Mouse (Mus musculus): ENCODE data around the gene Btn2a2. TPM values are rescaled to one million over a fixed set of nuclear protein-coding genes. Genes with fewer than 3 reads are reported as not detected.

Btn2a2 gene
- total RNA-seq, 2 experiments from 2014 or later = 0.49 to 0.52 TPM

- Histone ChIP-seq H3K27ac (no peak overlapping the region), H3K4me3 (no peak overlapping the region)
- no peak for TF ChIP-seq CTCF (conservative IDR thresholded peaks at IDR 0.05)
- no peak for DNase-seq (ENCODE audit: low spot score in 2 of 2)
Measured at GRCm38 (mm10) chr13:23501511-23501910, 12.9 kb upstream of the Btn2a2 start.

GRCm38 (mm10) chr13:23500424-23501200 is 12.0 kb upstream of the Btn2a2 start:
- Histone ChIP-seq H3K27ac (no peak overlapping the region), H3K4me3 (no peak overlapping the region)
- DNase-seq (ENCODE audit: low spot score in 2 of 2) = peak; percentile 57 to 74
- TF ChIP-seq CTCF (conservative IDR thresholded peaks at IDR 0.05) = no peak

- no peak for DNase-seq (ENCODE audit: low spot score in 2 of 2)
- TF ChIP-seq CTCF (conservative IDR thresholded peaks at IDR 0.05) = no peak
- H3K4me3 ChIP-seq = no peak overlapping the region
- H3K27ac ChIP-seq = no peak overlapping the region
Measured at GRCm38 (mm10) chr13:23499943-23500342, 11.3 kb upstream of the Btn2a2 start.

GRCm38 (mm10) chr13:23498653-23499052 is 10.0 kb upstream of the Btn2a2 start:
- TF ChIP-seq CTCF (conservative IDR thresholded peaks at IDR 0.05) = no peak
- peak overlapping the region; percentile 39 for H3K4me3 ChIP-seq
- DNase-seq (ENCODE audit: low spot score in 2 of 2) = no peak
- H3K27ac ChIP-seq = no peak overlapping the region

GRCm38 (mm10) chr13:23497656-23498321 is 9.1 kb upstream of the Btn2a2 start:
- H3K27ac ChIP-seq = no peak overlapping the region
- TF ChIP-seq CTCF (conservative IDR thresholded peaks at IDR 0.05) = no peak
- peak overlapping the region; percentile 39 for H3K4me3 ChIP-seq
- DNase-seq (ENCODE audit: low spot score in 2 of 2) = peak in 1 of 2 experiments; percentile 51

GRCm38 (mm10) chr13:23495526-23495925 is 6.9 kb upstream of the Btn2a2 start:
- Histone ChIP-seq H3K27ac (no peak overlapping the region), H3K4me3 (no peak overlapping the region)
- no peak for TF ChIP-seq CTCF (conservative IDR thresholded peaks at IDR 0.05)
- no peak for DNase-seq (ENCODE audit: low spot score in 2 of 2)

GRCm38 (mm10) chr13:23491990-23492389 is 3.3 kb upstream of the Btn2a2 start:
- DNase-seq (ENCODE audit: low spot score in 2 of 2) = no peak
- H3K4me3 ChIP-seq = peak overlapping the region; percentile 17; the same call in 1 of the 2 replicates
- no peak for TF ChIP-seq CTCF (conservative IDR thresholded peaks at IDR 0.05)
- H3K27ac ChIP-seq = no peak overlapping the region

- H3K4me3 ChIP-seq = no peak overlapping the region
- DNase-seq (ENCODE audit: low spot score in 2 of 2) = no peak
- TF ChIP-seq CTCF (conservative IDR thresholded peaks at IDR 0.05) = no peak
- no peak overlapping the region for H3K27ac ChIP-seq
Measured at GRCm38 (mm10) chr13:23491263-23491662, 2.6 kb upstream of the Btn2a2 start.

- Histone ChIP-seq H3K27ac (no peak overlapping the region), H3K4me3 (no peak overlapping the region)
- no peak for TF ChIP-seq CTCF (conservative IDR thresholded peaks at IDR 0.05)
- no peak for DNase-seq (ENCODE audit: low spot score in 2 of 2)
Measured at GRCm38 (mm10) chr13:23490863-23491262, 2.2 kb upstream of the Btn2a2 start.

- Histone ChIP-seq H3K27ac (no peak overlapping the region), H3K4me3 (no peak overlapping the region)
- DNase-seq (ENCODE audit: low spot score in 2 of 2) = no peak
- TF ChIP-seq CTCF (conservative IDR thresholded peaks at IDR 0.05) = no peak
Measured at GRCm38 (mm10) chr13:23485271-23485670, 3.4 kb downstream of the Btn2a2 start.

- Histone ChIP-seq H3K4me3 (no peak overlapping the region), H3K27ac (no peak overlapping the region)
- no peak for DNase-seq (ENCODE audit: low spot score in 2 of 2)
- TF ChIP-seq CTCF (conservative IDR thresholded peaks at IDR 0.05) = no peak
Measured at GRCm38 (mm10) chr13:23483153-23483552, 5.5 kb downstream of the Btn2a2 start.

GRCm38 (mm10) chr13:23475658-23476057 is 13.0 kb downstream of the Btn2a2 start:
- Histone ChIP-seq H3K4me3 (no peak overlapping the region), H3K27ac (no peak overlapping the region)
- DNase-seq (ENCODE audit: low spot score in 2 of 2) = no peak
- no peak for TF ChIP-seq CTCF (conservative IDR thresholded peaks at IDR 0.05)

GRCm38 (mm10) chr13:23466911-23467310 is 21.7 kb downstream of the Btn2a2 start:
- TF ChIP-seq CTCF (conservative IDR thresholded peaks at IDR 0.05) = no peak
- peak; percentile 58 for DNase-seq (ENCODE audit: low spot score in 2 of 2)
- no peak overlapping the region for H3K27ac ChIP-seq
- H3K4me3 ChIP-seq = no peak overlapping the region

- DNase-seq (ENCODE audit: low spot score in 2 of 2) = no peak
- no peak for TF ChIP-seq CTCF (conservative IDR thresholded peaks at IDR 0.05)
- no peak overlapping the region for H3K27ac ChIP-seq
- H3K4me3 ChIP-seq = no peak overlapping the region
Measured at GRCm38 (mm10) chr13:23466306-23466705, 22.4 kb downstream of the Btn2a2 start.
